Mouse (Mus musculus) embryonic fibroblast, embryonic 13.5 days (primary cell): Measurements from ENCODE around the gene Tia1.

Source experiments
- CTCF ChIP-seq: IDR thresholded peaks from 2 replicates; pipeline ENCODE4 v1.5.1; 2011; ENCODE audit warnings: mild to moderate bottlenecking, control low read depth, low read length, moderate library complexity, borderline replicate concordance; ENCODE audit not compliant: insufficient read depth
- POLR2A ChIP-seq: IDR thresholded peaks from 2 replicates; pipeline ENCODE4 v1.6.1; 2011; ENCODE audit warnings: low read depth, mild to moderate bottlenecking, control low read depth, low read length, moderate library complexity

- TF ChIP-seq POLR2A (no peak), CTCF (no peak)
Observed at GRCm38 (mm10) chr6:86378341-86378740, 25.7 kb upstream of the Tia1 start.
